Mouse (Mus musculus) C2C12 (cell line): ENCODE results near the gene Prr9. TPM values are rescaled to one million over a fixed set of nuclear protein-coding genes. Genes with fewer than 3 reads are reported as not detected.

Experiments
- H3K27me3 ChIP-seq: one replicate; pipeline ENCODE4 v1.6.1; 2011; ENCODE audit not compliant: control insufficient read depth, insufficient read depth, insufficient read length
- H3K36me3 ChIP-seq: one replicate; pipeline ENCODE4 v1.6.1; 2011; ENCODE audit not compliant: control insufficient read depth, insufficient read depth
- H3K4me3 ChIP-seq: one replicate; pipeline ENCODE4 v1.5.1; 2011; ENCODE audit warnings: mild to moderate bottlenecking, control low read depth; ENCODE audit not compliant: poor library complexity, insufficient read depth, severe bottlenecking
- H3K79me2 ChIP-seq: one replicate; pipeline ENCODE4 v1.6.1; 2011; ENCODE audit not compliant: control insufficient read depth, insufficient read depth
- H3K79me3 ChIP-seq: one replicate; pipeline ENCODE4 v1.6.1; 2011; ENCODE audit warnings: low read depth, control low read depth
- H3ac ChIP-seq: one replicate; pipeline ENCODE3; 2011; ENCODE audit warnings: low read depth; ENCODE audit not compliant: control insufficient read depth, insufficient read length
- CEBPB ChIP-seq: IDR thresholded peaks from one replicate; pipeline ENCODE4 v1.6.1; 2011; ENCODE audit warnings: low read depth, mild to moderate bottlenecking, control low read depth, moderate library complexity
- CTCF ChIP-seq: IDR thresholded peaks from one replicate; pipeline ENCODE4 v1.5.1; 2011; ENCODE audit not compliant: control insufficient read depth, insufficient read depth, insufficient read length
- FOSL1 ChIP-seq: IDR thresholded peaks from one replicate; pipeline ENCODE4 v1.8.0; 2011; ENCODE audit warnings: mild to moderate bottlenecking, low read length; ENCODE audit not compliant: poor library complexity, insufficient read depth, severe bottlenecking
- MAX ChIP-seq: IDR thresholded peaks from one replicate; pipeline ENCODE4 v1.6.1; 2011; ENCODE audit warnings: mild to moderate bottlenecking, control low read depth
- MYOD1 ChIP-seq: IDR thresholded peaks from one replicate; pipeline ENCODE4 v1.6.1; 2011; ENCODE audit warnings: low read depth; ENCODE audit not compliant: control insufficient read depth, insufficient read length
- MYOG ChIP-seq: IDR thresholded peaks from one replicate; pipeline ENCODE4 v1.6.1; 2011; ENCODE audit not compliant: control insufficient read depth, insufficient read length; ENCODE audit errors: extremely low read depth
- USF1 ChIP-seq: IDR thresholded peaks from one replicate; pipeline ENCODE4 v1.6.1; 2011; ENCODE audit warnings: low read depth, mild to moderate bottlenecking, control low read depth, moderate library complexity
- long read RNA-seq, 2 experiments: library from polyadenylated mRNA; unstranded; transcript quantifications; one replicate each; pipeline ENCODE4 v2.0.0; 2019 to 2020
- polyA plus RNA-seq: library from polyadenylated mRNA; unstranded; fragments of >200 nt; fragmentation: generic; extraction: Trizol; gene quantifications from one replicate; pipeline ENCODE4 v1.2.1, GENCODE M21; 2012; ENCODE audit warnings: missing spikeins

Prr9 gene
- 19.7 TPM for polyA plus RNA-seq
- long read RNA-seq, experiment 1, partial matches to known transcripts: 0 of 3 reads
- long read RNA-seq, experiment 1, other reads (novel, unspliced or antisense): 0 of 3 reads
- long read RNA-seq, experiment 2, partial matches to known transcripts: 0 of 2 reads
- long read RNA-seq, experiment 2, other reads (novel, unspliced or antisense): 0 of 2 reads

GRCm38 (mm10) chr3:92123847-92124246, at the start of gene Prr9:
Gene Prr9, minus strand, starts transcription at chr3:92123947.
- no peaks in the 10 kb centered on the region for H3K79me3 ChIP-seq
- TF ChIP-seq FOSL1: no peak
- peak; percentile 76 for TF ChIP-seq USF1
- H3K79me2 ChIP-seq: no peaks in the 10 kb centered on the region
- no peaks in the 10 kb centered on the region for H3K27me3 ChIP-seq
- H3ac ChIP-seq: no peak within 1 kb of the TSS
- no peak within 1 kb of the TSS for H3K4me3 ChIP-seq
- no peaks in the 10 kb centered on the region for H3K36me3 ChIP-seq

DNA sequence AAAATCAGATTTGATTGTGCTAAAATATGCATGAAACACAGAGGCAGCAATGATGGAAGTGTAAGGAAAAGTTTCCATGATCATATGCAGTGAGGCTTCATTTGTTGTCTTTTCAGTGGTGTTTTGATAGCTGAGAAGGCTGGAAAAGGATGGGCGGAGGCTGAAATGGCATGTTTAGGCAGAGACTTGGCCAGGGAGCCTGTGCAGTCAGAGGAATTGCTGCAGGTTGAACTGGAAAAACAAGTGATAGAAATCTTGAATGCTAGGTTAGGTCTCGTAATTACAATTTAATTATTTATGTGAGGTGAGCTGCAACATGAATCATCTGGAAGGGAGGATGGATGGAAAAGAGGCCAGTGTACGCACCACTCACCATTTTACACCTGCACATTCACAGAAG, 46.1 kb upstream of the Prr9 start:
- TF ChIP-seq MYOD1 (no peak), FOSL1 (no peak), CEBPB (no peak), CTCF (no peak), MAX (no peak)

DNA sequence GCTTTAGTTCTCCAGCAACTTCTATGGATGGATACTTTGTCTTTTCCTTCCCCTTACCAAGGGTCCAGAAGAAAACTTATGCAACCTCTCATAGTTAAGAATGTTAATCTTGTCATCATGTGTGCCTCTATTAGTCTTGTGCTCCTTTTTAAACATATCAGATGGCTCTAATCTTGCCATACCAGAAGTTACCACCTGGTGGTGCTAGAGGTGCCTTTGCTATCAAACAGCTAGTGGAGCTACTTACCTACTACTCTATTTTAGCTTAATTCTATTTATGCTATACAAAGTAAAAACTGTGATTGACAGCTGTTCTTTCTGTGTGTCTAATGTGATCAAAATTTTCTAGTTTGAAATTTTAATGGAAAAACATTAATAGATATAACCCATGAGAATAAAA, 29.6 kb upstream of the Prr9 start:
- Histone ChIP-seq H3K4me3 (no peak overlapping the region), H3K27me3 (no peaks in the 10 kb centered on the region), H3K36me3 (no peaks in the 10 kb centered on the region), H3K79me2 (no peaks in the 10 kb centered on the region), H3ac (no peak overlapping the region), H3K79me3 (no peaks in the 10 kb centered on the region)
- peak; percentile 6 for TF ChIP-seq CTCF
- no peak for TF ChIP-seq MAX

More for the DNA sequence above, 46.1 kb upstream of the Prr9 start:
- Histone ChIP-seq H3K36me3 (no peaks in the 10 kb centered on the region), H3K79me2 (no peaks in the 10 kb centered on the region), H3K79me3 (no peaks in the 10 kb centered on the region), H3K27me3 (no peaks in the 10 kb centered on the region), H3ac (no peak overlapping the region), H3K4me3 (no peak overlapping the region)

GRCm38 (mm10) chr3:92150631-92151277, 27.0 kb upstream of the Prr9 start:
- Histone ChIP-seq H3K79me2 (no peaks in the 10 kb centered on the region), H3K79me3 (no peaks in the 10 kb centered on the region), H3K27me3 (no peaks in the 10 kb centered on the region), H3K4me3 (no peak overlapping the region), H3K36me3 (no peaks in the 10 kb centered on the region), H3ac (no peak overlapping the region)
- TF ChIP-seq FOSL1 (no peak), MYOG (no peak), MYOD1 (no peak), USF1 (no peak), CEBPB (no peak), MAX (no peak), CTCF (peak; percentile 27)

- no peaks in the 10 kb centered on the region for H3K79me2 ChIP-seq
- TF ChIP-seq CTCF (no peak), MYOD1 (peak; percentile 99)
- no peaks in the 10 kb centered on the region for H3K36me3 ChIP-seq
- H3K79me3 ChIP-seq: no peaks in the 10 kb centered on the region
- H3K4me3 ChIP-seq: no peak overlapping the region
- no peak overlapping the region for H3ac ChIP-seq
- H3K27me3 ChIP-seq: no peaks in the 10 kb centered on the region
Observed at GRCm38 (mm10) chr3:92147913-92148312, 24.2 kb upstream of the Prr9 start.

- Histone ChIP-seq H3K4me3 (no peak overlapping the region), H3K27me3 (no peaks in the 10 kb centered on the region), H3K36me3 (no peaks in the 10 kb centered on the region), H3ac (no peak overlapping the region), H3K79me3 (no peaks in the 10 kb centered on the region), H3K79me2 (no peaks in the 10 kb centered on the region)
- TF ChIP-seq USF1 (no peak), MYOD1 (no peak), CTCF (no peak), FOSL1 (no peak), MAX (no peak), CEBPB (no peak), MYOG (no peak)
Observed at GRCm38 (mm10) chr3:92147420-92147819, 23.7 kb upstream of the Prr9 start.
